Mouse (Mus musculus): ENCODE results near the gene Rbl1. TPM values are rescaled to one million over a fixed set of nuclear protein-coding genes. Genes with fewer than 3 reads are reported as not detected.
"Not testable (repeated sequence)": the region's sequence is repeated elsewhere in the genome, so short reads cannot be mapped to it uniquely, and the experiment has no call there.

Gene Rbl1
- polyA plus RNA-seq, 1 experiment, result 4.3 TPM

DNA sequence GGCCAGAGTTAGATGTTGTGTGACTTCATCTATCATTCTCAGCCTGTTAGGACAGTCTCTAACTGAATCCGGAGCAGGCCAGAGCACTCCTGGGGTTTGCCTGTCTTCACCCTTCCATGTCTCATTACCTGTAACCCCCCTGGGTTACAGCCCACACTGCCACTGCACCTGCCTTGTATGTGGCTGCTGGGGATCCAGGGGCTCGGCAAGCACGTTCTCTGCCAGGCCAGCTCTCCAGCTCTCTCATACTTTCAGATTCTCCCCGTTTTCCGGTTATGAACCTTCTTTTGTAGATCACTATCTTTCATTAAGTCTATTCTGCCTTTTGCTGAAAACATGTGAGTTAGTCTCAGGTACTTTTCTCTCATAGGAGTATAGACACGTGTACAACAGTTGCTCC, 2.0 kb downstream of the Rbl1 start:
- no peak for DNase-seq
- H3K4me1 ChIP-seq (ENCODE audit: control insufficient read depth, insufficient read depth, low read length), result peaks cover 8% of the 10 kb centered on the region
- WGBS, result 73% methylated on average over 6 of the region's 6 CpGs
- TF ChIP-seq POLR2A (IDR thresholded peaks at IDR 0.05; ENCODE audit: borderline replicate concordance, extremely low read depth, low read depth, low read length) (no peak), CTCF (IDR thresholded peaks at IDR 0.05; ENCODE audit: insufficient read depth, low read length) (no peak)
- no peak overlapping the region for H3K4me3 ChIP-seq (replicated peaks; ENCODE audit: extremely low read depth, low read depth, low read length)

GRCm38 (mm10) chr2:157201081-157201830, 3.1 kb downstream of the Rbl1 start:
- Histone ChIP-seq H3K4me3 (replicated peaks; ENCODE audit: extremely low read depth, low read depth, low read length) (peak overlapping the region; percentile 59), H3K4me1 (ENCODE audit: control insufficient read depth, insufficient read depth, low read length) (peaks cover 8% of the 10 kb centered on the region)
- TF ChIP-seq POLR2A (IDR thresholded peaks at IDR 0.05; ENCODE audit: borderline replicate concordance, extremely low read depth, low read depth, low read length) (peak; percentile 37; the same call in 1 of the 2 replicates), CTCF (IDR thresholded peaks at IDR 0.05; ENCODE audit: insufficient read depth, low read length) (no peak)
- peak; percentile 35 for DNase-seq
- 46% methylated on average over 6 of the region's 6 CpGs for WGBS

- WGBS, result 97% methylated on average over 11 of the region's 11 CpGs
- not testable (repeated sequence) for H3K4me3 ChIP-seq (replicated peaks; ENCODE audit: extremely low read depth, low read depth, low read length); DNase-seq; H3K4me1 ChIP-seq (ENCODE audit: control insufficient read depth, insufficient read depth, low read length)
Measured at GRCm38 (mm10) chr2:157198405-157198804, 5.9 kb downstream of the Rbl1 start.

DNA sequence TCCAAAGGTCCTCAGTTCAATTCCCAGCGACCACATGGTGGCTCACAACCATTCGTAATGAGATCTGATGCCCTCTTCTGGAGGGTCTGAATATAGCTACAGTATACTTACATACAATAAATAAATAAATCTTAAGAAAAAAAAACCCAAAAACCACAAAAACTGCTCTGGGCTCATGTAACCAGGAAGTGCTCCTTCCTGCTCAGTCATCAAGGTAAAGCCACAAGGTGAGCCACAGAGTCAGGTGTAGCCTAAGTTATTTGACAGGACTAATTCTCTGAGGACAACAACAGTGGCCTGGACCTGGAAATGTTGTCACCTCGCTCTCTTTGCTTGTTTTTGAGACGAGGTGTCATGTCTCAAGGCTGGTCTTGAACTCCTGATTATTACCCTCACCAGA, 13.7 kb downstream of the Rbl1 start:
- Histone ChIP-seq H3K4me3 (replicated peaks; ENCODE audit: extremely low read depth, low read depth, low read length) (no peak overlapping the region), H3K4me1 (ENCODE audit: control insufficient read depth, insufficient read depth, low read length) (no peaks in the 10 kb centered on the region)
- WGBS, result 94% methylated on average over 4 of the region's 4 CpGs
- TF ChIP-seq POLR2A (IDR thresholded peaks at IDR 0.05; ENCODE audit: borderline replicate concordance, extremely low read depth, low read depth, low read length), result no peak
- no peak for TF ChIP-seq CTCF (IDR thresholded peaks at IDR 0.05; ENCODE audit: insufficient read depth, low read length)
- DNase-seq, result no peak

DNA sequence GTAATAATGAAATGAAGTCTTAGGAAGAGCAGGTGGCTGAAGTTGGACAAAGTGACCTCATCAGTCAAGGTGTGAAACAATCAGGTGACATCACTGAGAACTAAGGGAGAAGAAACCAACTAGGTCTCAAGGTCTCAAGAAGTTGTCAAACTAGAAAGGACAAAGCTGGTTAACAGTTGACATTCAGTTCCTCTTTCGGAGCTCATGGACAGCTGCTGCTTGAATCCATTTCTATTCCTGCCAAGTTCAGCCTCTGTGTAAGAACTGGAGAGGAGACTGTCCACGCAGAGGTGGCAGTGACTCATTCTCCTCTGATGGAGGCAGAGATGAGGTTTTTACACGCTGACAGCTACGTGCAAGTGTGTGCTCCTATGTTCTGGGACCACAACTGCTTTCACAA, 17.1 kb downstream of the Rbl1 start:
- no peak for DNase-seq
- no peak overlapping the region for H3K4me3 ChIP-seq (replicated peaks; ENCODE audit: extremely low read depth, low read depth, low read length)
- WGBS, result 79% methylated on average over 4 of the region's 4 CpGs
- TF ChIP-seq POLR2A (IDR thresholded peaks at IDR 0.05; ENCODE audit: borderline replicate concordance, extremely low read depth, low read depth, low read length) (no peak), CTCF (IDR thresholded peaks at IDR 0.05; ENCODE audit: insufficient read depth, low read length) (no peak)
- no peaks in the 10 kb centered on the region for H3K4me1 ChIP-seq (ENCODE audit: control insufficient read depth, insufficient read depth, low read length)

GRCm38 (mm10) chr2:157186504-157186903, 17.8 kb downstream of the Rbl1 start:
- H3K4me1 ChIP-seq (ENCODE audit: control insufficient read depth, insufficient read depth, low read length), result no peaks in the 10 kb centered on the region
- TF ChIP-seq POLR2A (IDR thresholded peaks at IDR 0.05; ENCODE audit: borderline replicate concordance, extremely low read depth, low read depth, low read length) (no peak), CTCF (IDR thresholded peaks at IDR 0.05; ENCODE audit: insufficient read depth, low read length) (no peak)
- WGBS, result 73% methylated on average over 5 of the region's 5 CpGs
- no peak overlapping the region for H3K4me3 ChIP-seq (replicated peaks; ENCODE audit: extremely low read depth, low read depth, low read length)
- DNase-seq, result no peak

GRCm38 (mm10) chr2:157185022-157185660, 19.2 kb downstream of the Rbl1 start:
- no peaks in the 10 kb centered on the region for H3K4me1 ChIP-seq (ENCODE audit: control insufficient read depth, insufficient read depth, low read length)
- TF ChIP-seq POLR2A (IDR thresholded peaks at IDR 0.05; ENCODE audit: borderline replicate concordance, extremely low read depth, low read depth, low read length) (no peak), CTCF (IDR thresholded peaks at IDR 0.05; ENCODE audit: insufficient read depth, low read length) (no peak)
- whole genome bisulfite sequencing, result 88% methylated on average over 13 of the region's 13 CpGs

DNA sequence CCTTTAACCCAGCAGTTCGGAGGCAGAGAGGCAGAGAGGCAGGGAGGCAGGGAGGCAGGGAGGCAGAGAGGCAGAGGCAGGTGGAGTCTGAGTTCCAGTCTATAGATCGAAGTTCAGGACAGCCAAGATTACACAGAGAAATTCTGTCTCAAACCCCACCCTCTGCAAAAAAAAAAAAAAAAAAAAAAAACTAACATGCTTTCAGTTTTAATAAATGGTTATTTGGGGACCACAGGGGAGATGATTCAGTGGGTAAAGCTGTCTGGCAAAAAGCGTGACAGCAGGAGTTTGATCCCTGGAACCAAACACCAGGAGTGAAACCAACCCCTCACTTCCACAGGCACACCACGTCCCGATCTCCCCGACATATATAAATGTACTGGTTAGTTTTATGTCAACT, 26.2 kb downstream of the Rbl1 start:
- no peaks in the 10 kb centered on the region for H3K4me1 ChIP-seq (ENCODE audit: control insufficient read depth, insufficient read depth, low read length)
- WGBS, result 87% methylated on average over 6 of the region's 6 CpGs
- H3K4me3 ChIP-seq (replicated peaks; ENCODE audit: extremely low read depth, low read depth, low read length), result no peak overlapping the region
- TF ChIP-seq CTCF (IDR thresholded peaks at IDR 0.05; ENCODE audit: insufficient read depth, low read length) (no peak), POLR2A (IDR thresholded peaks at IDR 0.05; ENCODE audit: borderline replicate concordance, extremely low read depth, low read depth, low read length) (no peak)
- DNase-seq, result no peak

More at GRCm38 (mm10) chr2:157185022-157185660, 19.2 kb downstream of the Rbl1 start:
- DNase-seq, result no peak
- H3K4me3 ChIP-seq (replicated peaks; ENCODE audit: extremely low read depth, low read depth, low read length), result no peak overlapping the region

GRCm38 (mm10) chr2:157176248-157176647, 28.1 kb downstream of the Rbl1 start:
- Histone ChIP-seq H3K4me3 (replicated peaks; ENCODE audit: extremely low read depth, low read depth, low read length) (no peak overlapping the region), H3K4me1 (ENCODE audit: control insufficient read depth, insufficient read depth, low read length) (no peaks in the 10 kb centered on the region)
- TF ChIP-seq POLR2A (IDR thresholded peaks at IDR 0.05; ENCODE audit: borderline replicate concordance, extremely low read depth, low read depth, low read length) (no peak), CTCF (IDR thresholded peaks at IDR 0.05; ENCODE audit: insufficient read depth, low read length) (no peak)
- 93% methylated on average over 3 of the region's 3 CpGs for WGBS
- no peak for DNase-seq

DNA sequence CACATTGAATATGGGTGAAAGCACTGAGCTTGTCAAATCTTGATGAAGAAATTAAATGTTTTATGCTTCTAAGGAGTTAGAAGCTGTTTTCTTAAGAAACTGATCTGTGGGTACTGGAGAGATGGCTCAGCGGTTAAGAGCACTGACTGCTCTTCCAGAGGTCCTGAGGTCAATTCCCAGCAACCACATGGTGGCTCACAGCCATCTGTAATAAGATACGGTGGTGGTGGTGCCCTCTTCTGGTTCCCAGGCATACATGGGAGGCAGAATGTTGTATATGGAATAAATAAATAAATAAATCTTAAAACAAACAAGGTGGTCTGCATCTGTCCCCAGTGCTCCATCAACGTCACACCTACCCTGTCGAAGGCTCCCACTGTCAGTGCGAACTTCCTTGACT, 29.9 kb downstream of the Rbl1 start:
- no peak for DNase-seq
- no peak overlapping the region for H3K4me3 ChIP-seq (replicated peaks; ENCODE audit: extremely low read depth, low read depth, low read length)
- TF ChIP-seq POLR2A (IDR thresholded peaks at IDR 0.05; ENCODE audit: borderline replicate concordance, extremely low read depth, low read depth, low read length) (no peak), CTCF (IDR thresholded peaks at IDR 0.05; ENCODE audit: insufficient read depth, low read length) (no peak)
- 69% methylated on average over 5 of the region's 5 CpGs for WGBS
- H3K4me1 ChIP-seq (ENCODE audit: control insufficient read depth, insufficient read depth, low read length), result no peaks in the 10 kb centered on the region

Measured in lung, adult 2 months (tissue).